ENCODE assay signal across 9 mouse cellular contexts in genomic region chr6:52165441-52166370, GRCm38 (mm10). TPM values are rescaled to one million over a fixed set of nuclear protein-coding genes. Genes with fewer than 3 reads are reported as not detected.
A peak's percentile ranks its signal among the peaks of the same experiment; 100 is the strongest.
DNase-seq lines count a peak whose midpoint lies in the region; ATAC-seq lines count a peak whose summit lies in the region.
"Had no signal": no experiment of that assay in that cellular context is flagged by ENCODE, and none has a peak within 500 bp of the region (broad histone marks: within the 10 kb centered on the region; RNA-seq: fewer than 3 reads in every experiment).

No protein-coding gene starts in this region.

- DNase-seq in NIH3T3 (ENCODE audit: low read depth) = peak; percentile 83
- DNase-seq in adrenal gland, postnatal 14 days = peak; percentile 72
- no peak for DNase-seq in layer of hippocampus, postnatal 14 days (ENCODE audit: low spot score in 2 of 2)
- no peak for DNase-seq in cerebellum, adult 8-10 months
- no peak for DNase-seq in ovary, postnatal 14 days (ENCODE audit: low spot score)
- DNase-seq in gastrocnemius, postnatal 25 days = no peak

- peak overlapping the region; percentile 87 for H3K4me3 ChIP-seq in hindbrain, embryonic 15.5 days
- H3K4me3 ChIP-seq in liver, embryonic 12.5 days = peak overlapping the region; percentile 9; the same call in 1 of the 2 replicates

- H3K9me3 ChIP-seq in hindbrain, embryonic 15.5 days = no peaks in the 10 kb centered on the region
- H3K9me3 ChIP-seq in liver, embryonic 12.5 days (replicated peaks) = no peaks in the 10 kb centered on the region

- no peak for ATAC-seq in hindbrain, embryonic 15.5 days (ENCODE audit: low FRiP score, low read depth)
- ATAC-seq in liver, embryonic 12.5 days = no peak
- ATAC-seq: inflammation-experienced regulatory T-cells, adult 6 months had no signal

- peak overlapping the region; percentile 97 for H3K4me2 ChIP-seq in hindbrain, embryonic 15.5 days
- peak overlapping the region; percentile 39 for H3K4me2 ChIP-seq in liver, embryonic 12.5 days

- H3K4me1 ChIP-seq in hindbrain, embryonic 15.5 days (replicated peaks) = peaks cover 12% of the 10 kb centered on the region
- no peaks in the 10 kb centered on the region; the same call in 1 of the 2 replicates for H3K4me1 ChIP-seq in liver, embryonic 12.5 days

- peak overlapping the region; percentile 68 for H3K9ac ChIP-seq in hindbrain, embryonic 15.5 days
- peak overlapping the region; percentile 31; the same call in 1 of the 2 replicates for H3K9ac ChIP-seq in liver, embryonic 12.5 days

- peak overlapping the region; percentile 95 for H3K27ac ChIP-seq in hindbrain, embryonic 15.5 days (replicated peaks)
- 0 out of 2 replicates have a peak overlapping the region, but pooled peaks have one; percentile 36 for H3K27ac ChIP-seq in liver, embryonic 12.5 days

- H3K36me3 ChIP-seq in hindbrain, embryonic 15.5 days = no peaks in the 10 kb centered on the region
- no peaks in the 10 kb centered on the region for H3K36me3 ChIP-seq in liver, embryonic 12.5 days

- peaks cover 5% of the 10 kb centered on the region; the same call in 1 of the 2 replicates for H3K27me3 ChIP-seq in hindbrain, embryonic 15.5 days
- H3K27me3 ChIP-seq in liver, embryonic 12.5 days (replicated peaks) = peaks cover 98% of the 10 kb centered on the region

- under 1% methylated on average over 28 of the region's 28 CpGs for WGBS in hindbrain, embryonic 15.5 days
- WGBS in liver, embryonic 12.5 days (ENCODE audit: insufficient replicate concordance) = 3% methylated on average over 27 of the region's 28 CpGs

RNA-seq across cellular contexts. Expression of gene Hoxa2, which starts 1.1 kb away (rescaled TPM):
- total RNA-seq in adrenal gland, postnatal 14 days (2021) = 3.3 and 3.8 TPM in 2 replicates
- 22.4 and 26.8 TPM in 2 replicates for polyA plus RNA-seq in hindbrain, embryonic 15.5 days (2015; fragmentation: Nextera tagmentation; extraction: Ambion mirVana)
- 1.4 TPM in 2 replicates for polyA plus RNA-seq in liver, embryonic 12.5 days (2016; fragmentation: Nextera tagmentation; extraction: Ambion mirVana)
- not detected for total RNA-seq in layer of hippocampus, postnatal 14 days (2021)
- under 1 TPM; 0.28 to 0.83 TPM for total RNA-seq in gastrocnemius, postnatal 25 days (2021)
- polyA plus RNA-seq: inflammation-experienced regulatory T-cells, adult 6 months had no signal

RNA-seq across cellular contexts. Expression of gene Hoxa1, which starts 7.6 kb away (rescaled TPM):
- 0.64 and 1.1 TPM in 2 replicates for total RNA-seq in adrenal gland, postnatal 14 days (2021)
- 1.3 and 1.8 TPM in 2 replicates for polyA plus RNA-seq in hindbrain, embryonic 15.5 days (2015; fragmentation: Nextera tagmentation; extraction: Ambion mirVana)
- polyA plus RNA-seq in liver, embryonic 12.5 days (2016; fragmentation: Nextera tagmentation; extraction: Ambion mirVana) = 1.0 and 1.1 TPM in 2 replicates
- total RNA-seq in layer of hippocampus, postnatal 14 days (2021) = not detected
- under 1 TPM in 1 of 2 experiments, not detected in 1; 0.21 TPM for total RNA-seq in gastrocnemius, postnatal 25 days (2021)
- polyA plus RNA-seq: inflammation-experienced regulatory T-cells, adult 6 months had no signal

RNA-seq across cellular contexts. Expression of gene 5730596B20Rik, which starts 11.6 kb away (rescaled TPM):
- 0.45 and 0.63 TPM in 2 replicates for total RNA-seq in adrenal gland, postnatal 14 days (2021)
- 4.0 and 4.3 TPM in 2 replicates for polyA plus RNA-seq in hindbrain, embryonic 15.5 days (2015; fragmentation: Nextera tagmentation; extraction: Ambion mirVana)
- polyA plus RNA-seq in liver, embryonic 12.5 days (2016; fragmentation: Nextera tagmentation; extraction: Ambion mirVana) = 0.29 TPM in 2 replicates
- not detected for total RNA-seq in layer of hippocampus, postnatal 14 days (2021)
- total RNA-seq in gastrocnemius, postnatal 25 days (2021) = not detected
- polyA plus RNA-seq: inflammation-experienced regulatory T-cells, adult 6 months had no signal

RNA-seq across cellular contexts. Expression of gene Hoxa4, which starts 25.8 kb away (rescaled TPM):
- 6.4 and 7.3 TPM in 2 replicates for total RNA-seq in adrenal gland, postnatal 14 days (2021)
- 10.6 and 12.2 TPM in 2 replicates for polyA plus RNA-seq in hindbrain, embryonic 15.5 days (2015; fragmentation: Nextera tagmentation; extraction: Ambion mirVana)
- polyA plus RNA-seq in liver, embryonic 12.5 days (2016; fragmentation: Nextera tagmentation; extraction: Ambion mirVana) = 0.79 and 0.92 TPM in 2 replicates
- not detected for total RNA-seq in layer of hippocampus, postnatal 14 days (2021)
- 1 to 10 TPM; 2.3 to 2.8 TPM for total RNA-seq in gastrocnemius, postnatal 25 days (2021)
- polyA plus RNA-seq: inflammation-experienced regulatory T-cells, adult 6 months had no signal

RNA-seq across cellular contexts. Expression of gene Hoxa5, which starts 38.7 kb away (rescaled TPM):
- total RNA-seq in adrenal gland, postnatal 14 days (2021) = 25.8 and 26.3 TPM in 2 replicates
- 105 and 115 TPM in 2 replicates for polyA plus RNA-seq in hindbrain, embryonic 15.5 days (2015; fragmentation: Nextera tagmentation; extraction: Ambion mirVana)
- 2.1 and 3.1 TPM in 2 replicates for polyA plus RNA-seq in liver, embryonic 12.5 days (2016; fragmentation: Nextera tagmentation; extraction: Ambion mirVana)
- total RNA-seq in layer of hippocampus, postnatal 14 days (2021) = not detected
- 1 to 10 TPM; 1.9 to 3.5 TPM for total RNA-seq in gastrocnemius, postnatal 25 days (2021)
- polyA plus RNA-seq: inflammation-experienced regulatory T-cells, adult 6 months had no signal

Comparison
In these comparisons a context has a peak if more than half of its experiments do, and no peak if none do; other contexts are left out.
1. DNase-seq: peak in NIH3T3 (single experiment) and adrenal gland, postnatal 14 days (single experiment); none in layer of hippocampus, postnatal 14 days (0 of 2), cerebellum, adult 8-10 months (single experiment), ovary, postnatal 14 days (single experiment) and gastrocnemius, postnatal 25 days (single experiment).